Mouse (Mus musculus) heart, postnatal 25 days (tissue): ENCODE results near the gene Gal. TPM values are rescaled to one million over a fixed set of nuclear protein-coding genes. Genes with fewer than 3 reads are reported as not detected.

Experiments used
- DNase-seq: peaks from one replicate; pipeline ENCODE4 v3.0.0; 2022; ENCODE audit warnings: low spot score
- intact Hi-C: fragments of 180-260 bp; cut with DNase I; formaldehyde crosslinking; loops from one replicate; pipeline ENCODE4 v1.15.1; 2025
- total RNA-seq, 2 experiments: library from RNA; stranded (reverse); gene quantifications; 2 replicates each; pipeline ENCODE4 v1.2.3; 2021

Gal gene
- total RNA-seq, 2 experiments from 2014 or later, result not detected

GRCm38 (mm10) chr19:3422981-3423380 is 8.6 kb upstream of the Gal start:
- DNase-seq, result no peak
- intact Hi-C loops, result no loop called here

DNA sequence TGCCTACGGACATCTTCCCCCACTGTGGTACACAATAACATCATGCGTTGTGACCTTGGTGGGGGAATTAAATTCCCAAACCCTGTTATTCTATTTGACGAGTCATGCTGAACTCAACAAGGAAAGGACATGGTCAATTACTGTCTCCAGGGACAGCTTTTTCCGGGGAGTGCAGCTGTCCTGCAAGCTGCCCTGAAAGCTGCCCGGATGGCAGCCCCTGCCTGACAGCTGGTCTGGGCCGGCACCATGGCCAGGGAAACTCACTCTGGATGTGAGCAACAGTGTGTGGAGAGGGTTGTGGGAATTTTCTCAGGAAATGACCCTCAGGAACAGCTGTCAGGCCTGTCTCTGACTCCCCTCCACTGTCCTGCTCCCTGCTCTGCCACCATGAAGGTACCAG is 8.1 kb upstream of the Gal start:
- intact Hi-C loops, result no loop called here
- DNase-seq, result no peak

- intact Hi-C loops, result no loop called here
- no peak for DNase-seq
Measured at GRCm38 (mm10) chr19:3419251-3419650, 4.9 kb upstream of the Gal start.

- intact Hi-C loops, result no loop called here
Measured at GRCm38 (mm10) chr19:3405531-3406281, 8.6 kb downstream of the Gal start.

DNA sequence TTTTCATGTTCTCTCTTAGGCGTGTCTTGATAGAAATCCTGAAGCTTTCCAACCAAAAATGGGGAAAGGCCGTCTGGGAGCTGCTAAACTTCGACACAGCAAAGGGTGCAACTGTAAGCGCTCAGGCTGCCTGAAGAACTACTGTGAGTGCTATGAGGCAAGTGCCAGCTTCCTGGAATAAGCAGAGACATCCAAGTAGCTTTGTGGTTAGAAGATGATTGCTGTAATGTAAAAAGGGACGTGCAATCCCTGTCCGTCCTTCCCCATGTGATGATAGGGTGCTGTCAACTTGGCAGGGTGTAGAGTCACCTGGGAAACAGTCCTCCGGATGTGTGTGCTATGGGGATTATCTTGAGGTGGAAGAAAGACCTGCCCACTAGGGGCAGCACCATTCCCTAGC is 10.3 kb downstream of the Gal start:
- intact Hi-C loops, result no loop called here

More at GRCm38 (mm10) chr19:3405531-3406281, 8.6 kb downstream of the Gal start:
- no peak for DNase-seq

DNA sequence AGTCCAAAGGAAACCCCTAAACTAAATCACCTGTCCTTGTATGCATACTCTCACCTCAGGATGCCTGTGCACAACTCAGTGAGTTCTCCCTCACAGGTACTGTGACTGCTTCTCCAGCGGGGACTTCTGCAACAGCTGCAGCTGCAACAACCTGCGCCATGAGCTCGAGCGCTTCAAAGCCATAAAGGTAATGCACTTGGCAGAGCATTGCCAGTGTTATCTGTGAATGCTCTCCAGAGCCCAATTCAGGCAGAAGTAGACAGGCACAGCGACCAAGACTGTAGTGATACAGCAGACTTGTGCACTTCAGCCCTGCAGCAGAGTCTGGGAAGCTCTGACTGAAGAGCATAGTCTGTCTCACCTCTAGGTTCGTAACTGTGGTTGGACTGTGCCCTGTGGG is 12.0 kb downstream of the Gal start:
- intact Hi-C loops, result no loop called here
- DNase-seq, result no peak

More for the DNA sequence above, 10.3 kb downstream of the Gal start:
- DNase-seq, result no peak

GRCm38 (mm10) chr19:3401943-3402342 is 12.4 kb downstream of the Gal start:
- no peak for DNase-seq
- intact Hi-C loops, result no loop called here

- no peak for DNase-seq
- intact Hi-C loops, result no loop called here
Measured at GRCm38 (mm10) chr19:3401504-3401903, 12.8 kb downstream of the Gal start.

GRCm38 (mm10) chr19:3400057-3400456 is 14.3 kb downstream of the Gal start:
- intact Hi-C loops, result no loop called here
- DNase-seq, result no peak

GRCm38 (mm10) chr19:3394216-3394615 is 20.1 kb downstream of the Gal start:
- no peak for DNase-seq
- intact Hi-C loops, result no loop called here

DNA sequence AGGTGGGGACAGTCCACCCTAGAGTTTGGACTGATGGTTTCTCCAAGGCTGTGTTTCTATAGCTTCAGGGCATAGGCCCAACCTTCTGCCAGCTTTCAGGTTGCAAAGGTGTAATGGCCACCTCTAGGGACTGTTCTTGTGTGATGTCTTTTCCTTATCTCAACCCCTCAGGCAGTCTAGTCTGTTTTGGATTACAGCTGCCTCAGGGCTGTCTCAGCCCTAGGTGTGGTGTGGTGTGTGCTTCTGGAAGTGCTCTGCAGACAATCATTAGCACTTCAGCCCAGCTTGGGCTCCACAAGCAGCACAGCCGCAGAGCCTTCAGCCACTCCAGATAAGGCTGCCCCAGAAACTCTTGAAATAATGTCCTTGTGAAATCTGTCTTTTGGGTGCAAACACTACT is 22.0 kb downstream of the Gal start:
- DNase-seq, result no peak
- intact Hi-C loops, result no loop called here

DNA sequence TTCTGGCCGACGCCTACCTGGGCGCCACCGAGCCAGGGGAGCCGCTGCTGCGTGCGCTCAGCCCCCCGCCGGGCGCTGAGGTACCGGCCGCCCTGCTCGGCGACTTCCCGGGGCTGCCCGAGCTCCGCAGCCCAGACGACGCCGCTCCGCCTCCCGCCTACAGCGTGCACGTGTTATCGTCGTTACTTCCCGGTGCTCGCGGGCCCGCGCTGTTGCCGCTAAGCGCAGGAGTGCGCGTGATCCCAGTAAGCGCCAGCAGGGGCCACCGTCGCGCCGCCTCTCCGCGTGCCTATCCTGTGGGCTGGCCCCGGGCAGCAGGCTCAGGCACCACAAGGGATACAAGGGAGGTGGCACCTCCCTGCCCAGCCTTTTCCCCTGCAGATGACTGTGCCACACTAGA is 25.3 kb downstream of the Gal start:
- intact Hi-C loops, result loop anchor here (1.0 to 5.0 kb wide), 2 partner anchors 61 to 198 kb away; no protein-coding TSS in a partner anchor
- peak; percentile 78 for DNase-seq

- intact Hi-C loops, result loop anchor here (1.0 to 5.0 kb wide), 2 partner anchors 62 to 199 kb away; no protein-coding TSS in a partner anchor
- DNase-seq, result peak; percentile 77
Measured at GRCm38 (mm10) chr19:3388629-3389057, 25.7 kb downstream of the Gal start, which contains the start of gene Tesmin. Gene Tesmin (plus strand): TSS chr19:3388857.

DNA sequence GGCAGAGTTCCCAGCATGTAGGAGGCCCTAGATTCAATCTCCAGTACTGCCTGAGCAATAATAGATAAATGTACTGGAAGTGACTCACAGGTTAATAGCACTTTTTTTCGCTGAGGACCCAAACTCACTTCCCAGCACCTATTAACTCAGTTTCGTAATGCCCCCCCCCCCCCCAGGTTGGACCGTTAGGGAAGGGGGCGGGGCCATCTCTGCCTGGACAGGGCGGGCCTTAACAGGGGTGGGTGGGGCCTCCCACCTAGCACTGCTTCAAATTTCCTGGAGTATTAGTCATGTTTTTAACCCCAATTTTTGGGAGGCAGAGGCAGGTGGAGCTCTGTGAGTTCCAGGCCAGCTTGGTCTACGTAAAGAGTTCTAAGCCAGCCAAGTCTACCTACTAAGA is 26.3 kb downstream of the Gal start:
- intact Hi-C loops, result loop anchor here (5.0 kb wide), 1 partner anchor 199 kb away; no protein-coding TSS in a partner anchor
- no peak for DNase-seq

DNA sequence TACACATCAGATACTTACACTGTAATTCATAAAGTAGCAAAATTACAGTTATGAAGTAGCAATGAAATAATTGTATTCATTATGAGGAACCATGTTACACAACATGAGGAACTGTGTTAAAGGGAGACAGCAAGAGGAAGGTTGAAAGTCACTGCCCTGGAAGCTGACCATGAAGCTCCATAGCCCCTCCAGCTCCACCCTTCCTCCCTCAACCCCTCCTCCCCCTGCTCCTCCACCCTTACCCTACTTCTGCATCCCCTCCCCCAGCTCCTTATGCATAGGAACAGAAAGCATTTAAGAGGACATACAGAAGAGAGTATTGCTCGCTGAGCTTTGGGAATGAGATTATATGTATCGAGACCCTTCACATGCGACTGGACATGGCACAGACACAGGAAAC is 35.7 kb downstream of the Gal start:
- no peak for DNase-seq
- intact Hi-C loops, result no loop called here

DNA sequence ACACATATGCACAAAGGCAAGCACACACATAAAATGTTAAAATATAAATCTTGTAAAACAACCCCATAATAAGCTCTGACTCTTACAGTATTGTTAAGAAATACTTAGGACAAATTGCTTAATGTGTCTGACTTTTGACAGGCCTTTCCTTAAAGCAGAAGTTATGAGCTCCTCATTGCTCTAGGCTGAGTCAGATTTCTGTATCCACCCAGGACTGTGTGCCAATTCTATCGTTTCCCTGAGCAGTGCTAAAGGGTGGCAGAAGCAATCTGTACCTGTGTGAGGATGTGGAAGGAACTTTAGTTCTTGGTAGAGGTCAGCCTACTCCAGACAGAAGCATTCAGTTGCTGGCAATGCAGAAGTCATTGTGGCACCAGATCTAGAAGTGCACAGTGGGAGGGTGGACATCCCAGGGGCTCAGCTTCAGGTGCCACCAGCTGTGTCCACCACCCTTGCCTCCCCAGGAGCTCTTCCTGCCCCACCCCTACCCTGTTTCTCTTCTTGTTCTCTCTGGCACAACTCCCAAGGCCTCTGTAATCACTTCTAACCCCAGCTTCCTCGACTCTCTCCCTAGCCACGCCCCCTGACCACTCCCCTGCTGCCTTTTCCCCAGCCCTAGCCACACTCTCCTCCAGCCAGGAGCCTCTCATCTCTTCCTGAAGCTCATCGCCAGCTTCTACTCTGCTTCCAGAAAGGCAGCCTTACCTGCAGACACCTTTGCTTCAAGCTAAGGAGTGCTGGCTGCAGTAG is 37.2 kb downstream of the Gal start:
- intact Hi-C loops, result no loop called here

DNA sequence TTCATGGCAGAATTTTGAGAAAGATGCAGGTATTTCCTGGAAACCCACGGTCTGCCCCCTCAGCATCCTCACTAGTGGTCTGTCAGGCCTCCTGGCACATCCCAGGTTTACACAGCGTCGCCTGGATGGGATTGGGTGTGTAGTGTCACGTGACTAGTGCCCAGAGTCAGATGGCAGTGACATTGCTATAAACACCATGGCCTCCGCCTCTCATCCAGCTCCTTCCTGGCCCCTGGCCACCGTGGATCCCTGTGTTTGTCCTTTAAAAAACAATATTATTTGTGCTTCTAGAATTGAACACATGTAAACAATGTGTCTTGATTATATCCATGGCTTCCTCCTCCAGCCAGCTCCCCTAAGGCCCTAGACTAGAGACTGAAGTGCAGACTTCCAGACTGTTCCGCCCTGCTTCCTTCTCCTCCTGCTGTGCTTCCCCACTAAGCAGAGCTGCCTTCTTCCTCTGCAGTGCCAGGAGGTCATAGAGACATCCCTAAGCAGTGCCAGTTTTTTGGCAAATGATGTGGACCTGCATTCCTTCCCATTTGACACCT is 38.3 kb downstream of the Gal start:
- no peak for DNase-seq

More for the DNA sequence above, 37.2 kb downstream of the Gal start:
- DNase-seq, result no peak

DNA sequence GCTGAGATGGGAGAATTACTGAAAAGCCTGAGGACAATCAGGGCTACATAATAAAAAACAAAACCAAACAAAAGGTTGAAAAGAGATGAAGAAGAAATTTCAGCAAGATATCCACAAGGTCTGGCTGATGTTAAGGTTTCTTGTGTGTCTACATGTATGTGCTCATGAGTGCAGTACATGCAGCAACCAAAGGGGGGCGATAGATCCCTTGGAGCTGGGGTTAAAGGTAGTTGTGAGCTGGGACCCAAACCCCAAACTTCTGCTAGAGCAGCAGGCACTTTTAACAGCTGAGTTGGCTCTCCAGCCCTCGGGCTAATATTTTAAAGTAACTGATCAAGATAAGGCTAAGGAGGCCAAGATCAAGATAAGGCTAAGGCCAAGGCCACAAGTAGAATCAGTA is 40.3 kb downstream of the Gal start:
- intact Hi-C loops, result no loop called here
- DNase-seq, result no peak

More for the DNA sequence above, 38.3 kb downstream of the Gal start:
- intact Hi-C loops, result no loop called here

DNA sequence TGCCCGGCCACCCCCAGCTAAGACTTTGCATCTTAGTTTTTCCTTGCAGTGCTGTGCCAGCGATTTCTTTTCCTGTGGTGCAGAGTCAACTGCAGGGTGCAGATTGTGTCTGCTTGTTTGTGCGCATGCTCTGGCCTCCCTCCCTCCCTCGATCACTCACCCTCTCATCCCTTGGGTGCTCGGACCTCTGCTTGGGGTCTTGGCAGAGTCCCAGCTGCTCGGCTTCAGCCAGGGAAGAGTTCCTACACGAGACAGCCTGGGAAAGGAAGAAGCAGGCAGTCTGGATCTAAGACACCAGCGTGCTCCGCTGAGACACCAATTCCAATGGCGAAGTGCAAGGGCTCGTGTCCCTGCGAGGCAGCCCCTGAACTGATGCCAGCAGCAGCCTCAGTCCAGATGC is 41.0 kb downstream of the Gal start:
- no peak for DNase-seq
- intact Hi-C loops, result no loop called here

DNA sequence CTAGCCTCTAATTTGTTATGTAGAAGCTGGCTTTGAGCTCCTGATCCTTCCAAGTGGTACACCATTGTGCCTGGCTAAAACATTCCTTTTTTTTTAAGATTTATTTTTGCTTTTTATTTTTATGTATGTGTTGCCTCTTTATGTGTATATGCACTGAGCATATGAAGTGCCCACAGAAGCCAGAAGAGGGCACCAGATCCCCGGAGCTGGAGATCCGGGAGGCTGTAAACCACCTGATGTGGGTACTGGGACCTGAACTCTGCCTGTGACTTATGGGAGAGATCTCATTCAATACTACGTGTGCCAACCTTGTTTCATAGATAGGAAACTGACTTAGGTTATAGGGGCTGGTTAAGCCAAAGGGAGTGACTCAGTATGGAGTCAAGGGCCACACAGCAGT is 46.1 kb downstream of the Gal start:
- intact Hi-C loops, result no loop called here
- DNase-seq, result no peak

- intact Hi-C loops, result no loop called here
Measured at GRCm38 (mm10) chr19:3365089-3365488, 49.3 kb downstream of the Gal start.

More at GRCm38 (mm10) chr19:3365089-3365488, 49.3 kb downstream of the Gal start:
- DNase-seq, result no peak
